Mouse (Mus musculus): ENCODE results near the gene Stard9.

DNA sequence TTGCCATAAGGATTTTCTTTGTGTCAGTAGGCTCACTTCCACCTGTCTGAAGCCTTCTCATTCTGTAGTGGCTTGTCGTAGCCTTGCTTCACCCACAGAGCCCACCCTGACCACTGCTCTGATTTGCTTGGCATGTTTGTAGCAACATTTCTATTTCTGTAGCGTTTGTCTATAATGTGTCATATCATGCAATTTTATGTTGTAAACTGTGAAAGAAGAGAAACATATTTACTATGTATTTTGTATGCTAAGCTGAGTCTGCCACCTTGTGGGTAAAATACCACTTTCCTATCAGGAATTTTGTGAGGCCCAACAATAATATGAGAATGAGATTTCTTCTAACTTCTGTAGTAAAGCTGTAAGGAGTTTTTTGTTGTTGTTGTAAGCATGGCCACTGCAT lies 41.3 kb downstream of the Stard9 start:
- TF ChIP-seq CTCF (IDR thresholded peaks at IDR 0.05; ENCODE audit: extremely low read depth, insufficient read depth, low read length): no peak
- TF ChIP-seq POLR2A (IDR thresholded peaks at IDR 0.05; ENCODE audit: extremely low read depth, insufficient read depth, low read length): no peak

Measured in cortical plate, adult 2 months (tissue).